Mouse (Mus musculus): ENCODE measurements around the gene Prl7d1. TPM values are rescaled to one million over a fixed set of nuclear protein-coding genes. Genes with fewer than 3 reads are reported as not detected.

The Prl7d1 gene
- not detected for total RNA-seq (2023)

DNA sequence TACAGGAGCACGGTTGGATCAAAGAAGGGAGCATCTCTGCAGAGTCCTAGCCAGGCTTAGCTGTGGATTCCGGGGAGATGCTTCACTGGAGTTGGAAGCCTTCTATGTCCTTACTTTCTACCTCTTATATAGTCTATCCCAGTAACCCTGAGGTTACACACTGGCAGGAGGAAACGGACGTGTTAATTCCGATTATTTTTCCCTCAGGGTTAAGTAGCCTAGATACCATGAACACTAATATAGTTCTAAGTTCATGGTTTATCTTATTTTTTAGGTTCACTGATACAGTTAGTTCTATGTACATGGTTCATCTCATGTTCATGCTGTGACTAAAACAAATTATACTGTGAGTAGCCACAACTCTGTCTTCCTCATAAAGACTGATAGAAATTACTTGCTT lies at the start of gene Prl7d1:
Gene Prl7d1 (minus strand): TSS at position 101 of the 400 bp plus-strand sequence.

DNA sequence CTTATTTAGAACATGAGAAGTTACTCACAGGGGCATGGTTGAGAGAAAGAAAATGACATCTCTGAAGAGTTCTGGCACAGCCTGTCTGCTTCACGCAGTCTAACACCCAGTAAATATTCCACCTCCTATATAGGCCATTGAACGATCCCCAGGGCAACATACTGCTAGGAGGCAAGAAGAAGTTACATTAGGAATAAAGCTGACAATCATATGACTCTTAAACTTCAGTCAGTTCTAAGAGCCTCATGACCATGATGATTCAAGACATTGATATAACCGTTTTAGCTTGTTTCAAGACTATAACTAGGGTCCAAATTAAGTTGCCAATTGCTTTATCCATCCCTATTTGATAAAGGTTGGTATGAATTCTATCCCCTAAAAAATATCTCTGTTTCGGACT lies 48.6 kb downstream of the Prl7d1 start, which contains the start of gene Prl7a2:
Gene Prl7a2 (minus strand): TSS at position 101 of the 400 bp plus-strand sequence.

Other genes starting within 250 kb of the Prl7d1 start
- gene Prl8a8, start 203.5 kb downstream of the Prl7d1 start, total RNA-seq (2023): not detected
- gene Prl8a9, start 152.1 kb downstream of the Prl7d1 start, total RNA-seq (2023): not detected
- gene Prl8a1, start 134.6 kb downstream of the Prl7d1 start, total RNA-seq (2023): not detected
- gene Prl7b1, start 106.2 kb downstream of the Prl7d1 start, total RNA-seq (2023): not detected
- not detected for gene Prl7a1, start 74.2 kb downstream of the Prl7d1 start, total RNA-seq (2023)
- not detected for gene Prl7a2, start 48.7 kb downstream of the Prl7d1 start, total RNA-seq (2023)
- gene Prl7c1, start 64.1 kb upstream of the Prl7d1 start, total RNA-seq (2023): not detected
- gene Prl2a1, start 84.9 kb upstream of the Prl7d1 start, total RNA-seq (2023): not detected
- not detected for gene Prl2c1, start 132.6 kb upstream of the Prl7d1 start, total RNA-seq (2023)

Measured in CD4-positive naive resting alpha-beta T cell, adult 76 days (primary cell).